Mouse (Mus musculus): ENCODE measurements around the gene Cysrt1. TPM values are rescaled to one million over a fixed set of nuclear protein-coding genes. Genes with fewer than 3 reads are reported as not detected.
A peak's percentile ranks its signal among the peaks of the same experiment; 100 is the strongest.

Gene Cysrt1
- polyA plus RNA-seq, 1 experiment from 2014 or later = not detected

DNA sequence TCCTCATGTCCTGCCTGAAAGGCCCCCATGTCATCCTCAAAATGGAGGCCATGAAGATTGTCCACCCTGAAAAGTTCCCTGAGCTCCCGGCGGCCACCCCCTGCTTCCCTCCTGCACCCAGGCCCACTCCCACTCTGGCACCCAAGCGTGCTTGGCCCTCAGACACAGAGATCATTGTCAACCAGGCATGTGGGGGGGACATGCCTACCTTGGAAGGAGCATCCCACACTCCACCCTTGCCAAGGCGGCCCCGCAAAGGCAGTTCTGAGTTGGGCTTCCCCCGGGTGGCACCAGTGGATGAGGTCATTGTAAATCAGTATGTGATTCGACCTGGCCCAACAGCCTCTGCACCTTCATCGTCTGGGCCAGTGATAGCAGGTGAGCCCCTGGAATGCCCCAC, 1.1 kb upstream of the Cysrt1 start:
- Histone ChIP-seq H3K9ac (ENCODE audit: low read length) (no peak overlapping the region), H3K27ac (ENCODE audit: low read depth, low read length) (no peak overlapping the region), H3K4me1 (ENCODE audit: control insufficient read depth, insufficient read depth, low read length) (peaks cover 18% of the 10 kb centered on the region), H3K4me2 (ENCODE audit: low read depth) (peak overlapping the region; percentile 98; the same call in 1 of the 2 replicates), H3K9me3 (ENCODE audit: control insufficient read depth, low read length) (no peaks in the 10 kb centered on the region), H3K27me3 (ENCODE audit: control insufficient read depth, insufficient read depth, low read length) (peaks cover 19% of the 10 kb centered on the region), H3K36me3 (ENCODE audit: control insufficient read depth, insufficient read depth, low read length) (no peaks in the 10 kb centered on the region; the same call in 1 of the 2 replicates), H3K4me3 (ENCODE audit: low read depth, low read length) (0 out of 2 replicates have a peak overlapping the region, but pooled peaks have one; percentile 54)
- no peak for DNase-seq (ENCODE audit: low spot score)
- ATAC-seq (ENCODE audit: insufficient read depth, low FRiP score, low TSS enrichment) = no peak
- 78% methylated on average over 8 of the region's 8 CpGs for WGBS

DNA sequence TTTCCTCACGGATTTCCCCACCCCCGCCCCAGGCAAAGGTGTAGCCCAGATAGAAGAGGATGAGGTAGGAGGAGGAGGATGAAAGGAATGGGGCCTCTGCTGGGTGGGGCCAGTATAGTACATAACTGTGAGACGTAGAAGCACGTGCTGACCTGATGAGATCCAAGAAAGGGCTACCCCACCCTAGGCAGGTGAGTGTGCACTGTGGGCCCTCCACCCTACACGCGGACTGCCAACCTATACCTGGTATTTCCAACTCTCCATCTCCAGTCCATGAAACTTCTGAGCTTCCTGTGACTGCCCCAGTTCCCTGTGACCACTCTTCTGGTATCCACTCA, 845 bp downstream of the Cysrt1 start:
- H3K27ac ChIP-seq (ENCODE audit: low read depth, low read length) = no peak overlapping the region
- no peaks in the 10 kb centered on the region for H3K9me3 ChIP-seq (ENCODE audit: control insufficient read depth, low read length)
- peak overlapping the region; percentile 98 for H3K4me2 ChIP-seq (ENCODE audit: low read depth)
- no peaks in the 10 kb centered on the region for H3K36me3 ChIP-seq (ENCODE audit: control insufficient read depth, insufficient read depth, low read length)
- peaks cover 18% of the 10 kb centered on the region for H3K4me1 ChIP-seq (ENCODE audit: control insufficient read depth, insufficient read depth, low read length)
- ATAC-seq (ENCODE audit: insufficient read depth, low FRiP score, low TSS enrichment) (no peak), DNase-seq (ENCODE audit: low spot score) (no peak)
- H3K27me3 ChIP-seq (ENCODE audit: control insufficient read depth, insufficient read depth, low read length) = peaks cover 19% of the 10 kb centered on the region
- WGBS = 24% methylated on average over 6 of the region's 6 CpGs
- peak overlapping the region; percentile 44; the same call in 1 of the 2 replicates for H3K9ac ChIP-seq (ENCODE audit: low read length)
- H3K4me3 ChIP-seq (ENCODE audit: low read depth, low read length) = peak overlapping the region; percentile 54

DNA sequence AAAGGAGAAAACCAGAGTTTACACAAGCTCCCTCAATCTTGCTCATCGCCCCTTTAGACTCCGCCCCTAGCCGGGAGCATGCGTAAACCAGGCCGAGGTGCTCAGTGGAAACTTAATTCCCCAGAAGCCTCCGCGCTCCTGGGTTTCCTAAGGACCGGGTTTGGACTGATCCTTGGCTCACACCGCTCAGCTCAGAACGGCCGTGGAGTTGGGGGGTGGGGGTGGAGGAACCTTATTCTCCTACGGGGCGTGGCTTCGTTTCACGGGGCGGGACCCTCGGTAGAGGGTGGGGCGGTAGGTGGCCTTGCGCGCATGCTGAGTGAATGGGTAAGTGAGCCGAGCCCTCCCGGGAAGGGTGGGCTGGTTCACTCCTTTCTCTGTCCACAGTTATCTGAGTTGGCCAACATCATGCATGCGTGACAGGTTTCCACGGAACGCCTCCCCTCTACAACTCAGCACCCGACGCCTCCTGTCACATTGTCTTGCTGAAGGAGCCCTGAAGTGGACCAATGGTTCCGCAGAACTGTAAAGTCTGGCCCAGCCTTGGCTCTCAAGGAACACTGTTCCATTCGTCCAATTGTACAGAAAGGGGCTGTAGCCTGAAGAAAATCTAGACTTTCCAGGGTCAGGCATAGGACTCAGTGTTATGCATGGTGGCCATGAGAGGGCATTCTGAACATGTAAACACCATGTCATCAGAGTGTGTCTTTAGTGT, 1.4 kb downstream of the Cysrt1 start:
- peak overlapping the region; percentile 98 for H3K4me2 ChIP-seq (ENCODE audit: low read depth)
- peaks cover 18% of the 10 kb centered on the region for H3K4me1 ChIP-seq (ENCODE audit: control insufficient read depth, insufficient read depth, low read length)
- 0 out of 2 replicates have a peak overlapping the region, but pooled peaks have one; percentile 3 for H3K27ac ChIP-seq (ENCODE audit: low read depth, low read length)
- H3K9me3 ChIP-seq (ENCODE audit: control insufficient read depth, low read length) = no peaks in the 10 kb centered on the region
- H3K27me3 ChIP-seq (ENCODE audit: control insufficient read depth, insufficient read depth, low read length) = peaks cover 19% of the 10 kb centered on the region
- H3K4me3 ChIP-seq (ENCODE audit: low read depth, low read length) = peak overlapping the region; percentile 37
- ATAC-seq (ENCODE audit: insufficient read depth, low FRiP score, low TSS enrichment) (peak; percentile 70), DNase-seq (ENCODE audit: low spot score) (peak; percentile 75)
- under 1% methylated on average over 29 of the region's 29 CpGs for WGBS
- no peaks in the 10 kb centered on the region for H3K36me3 ChIP-seq (ENCODE audit: control insufficient read depth, insufficient read depth, low read length)
- H3K9ac ChIP-seq (ENCODE audit: low read length) = peak overlapping the region; percentile 44

DNA sequence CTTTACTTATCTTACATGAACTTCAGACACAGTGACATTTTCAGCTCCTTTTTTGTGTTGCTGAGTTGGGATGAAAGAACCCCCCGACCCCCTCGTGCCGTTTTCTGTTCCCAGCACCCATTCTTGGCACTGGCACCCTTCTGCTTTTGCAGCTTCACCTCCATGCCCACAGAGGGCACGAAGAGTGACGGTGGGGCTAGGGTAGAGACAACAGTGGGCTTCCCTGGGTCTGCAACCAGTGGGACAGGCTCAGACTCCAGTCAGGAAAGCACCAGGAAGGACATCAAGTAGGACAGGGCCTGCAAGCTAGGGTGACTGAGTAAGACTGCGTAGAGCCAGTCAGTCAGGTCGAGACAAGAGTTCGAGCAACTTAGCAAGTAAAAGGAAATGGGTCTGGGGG, 1.9 kb downstream of the Cysrt1 start:
- Histone ChIP-seq H3K9me3 (ENCODE audit: control insufficient read depth, low read length) (no peaks in the 10 kb centered on the region), H3K27me3 (ENCODE audit: control insufficient read depth, insufficient read depth, low read length) (peaks cover 19% of the 10 kb centered on the region), H3K27ac (ENCODE audit: low read depth, low read length) (no peak overlapping the region), H3K36me3 (ENCODE audit: control insufficient read depth, insufficient read depth, low read length) (no peaks in the 10 kb centered on the region), H3K4me2 (ENCODE audit: low read depth) (peak overlapping the region; percentile 98), H3K9ac (ENCODE audit: low read length) (no peak overlapping the region), H3K4me3 (ENCODE audit: low read depth, low read length) (no peak overlapping the region), H3K4me1 (ENCODE audit: control insufficient read depth, insufficient read depth, low read length) (peaks cover 18% of the 10 kb centered on the region)
- 51% methylated on average over 8 of the region's 8 CpGs for WGBS
- DNase-seq (ENCODE audit: low spot score) = no peak
- 0 out of 2 replicates have a peak, but pooled peaks have one; percentile 1 for ATAC-seq (ENCODE audit: insufficient read depth, low FRiP score, low TSS enrichment)

DNA sequence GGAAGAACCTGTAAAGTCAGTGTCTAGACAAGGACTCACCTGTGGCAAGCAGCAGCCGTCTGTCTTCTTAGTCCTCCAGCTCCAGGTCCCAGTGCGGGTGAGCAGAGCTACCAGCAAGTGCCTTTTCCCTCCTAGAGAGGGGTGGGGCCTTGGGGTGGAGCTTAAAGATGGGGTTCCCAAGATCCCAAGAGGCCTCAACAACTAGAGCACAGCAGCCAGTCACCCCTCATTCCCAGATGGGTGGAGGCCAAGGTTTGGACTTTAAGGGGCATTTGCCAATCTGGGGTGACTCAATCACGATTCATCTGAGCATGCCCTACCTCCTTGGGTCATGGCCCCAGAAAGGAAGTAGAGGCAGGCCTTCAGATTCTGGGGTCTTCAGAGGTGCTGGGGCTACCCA, 2.5 kb downstream of the Cysrt1 start:
- H3K4me1 ChIP-seq (ENCODE audit: control insufficient read depth, insufficient read depth, low read length) = peaks cover 18% of the 10 kb centered on the region
- H3K27me3 ChIP-seq (ENCODE audit: control insufficient read depth, insufficient read depth, low read length) = peaks cover 19% of the 10 kb centered on the region
- H3K4me2 ChIP-seq (ENCODE audit: low read depth) = no peak overlapping the region
- H3K9me3 ChIP-seq (ENCODE audit: control insufficient read depth, low read length) = no peaks in the 10 kb centered on the region
- no peak overlapping the region for H3K27ac ChIP-seq (ENCODE audit: low read depth, low read length)
- no peak for ATAC-seq (ENCODE audit: insufficient read depth, low FRiP score, low TSS enrichment)
- 79% methylated on average over 3 of the region's 3 CpGs for WGBS
- no peak for DNase-seq (ENCODE audit: low spot score)
- H3K4me3 ChIP-seq (ENCODE audit: low read depth, low read length) = no peak overlapping the region
- no peaks in the 10 kb centered on the region for H3K36me3 ChIP-seq (ENCODE audit: control insufficient read depth, insufficient read depth, low read length)
- no peak overlapping the region for H3K9ac ChIP-seq (ENCODE audit: low read length)

DNA sequence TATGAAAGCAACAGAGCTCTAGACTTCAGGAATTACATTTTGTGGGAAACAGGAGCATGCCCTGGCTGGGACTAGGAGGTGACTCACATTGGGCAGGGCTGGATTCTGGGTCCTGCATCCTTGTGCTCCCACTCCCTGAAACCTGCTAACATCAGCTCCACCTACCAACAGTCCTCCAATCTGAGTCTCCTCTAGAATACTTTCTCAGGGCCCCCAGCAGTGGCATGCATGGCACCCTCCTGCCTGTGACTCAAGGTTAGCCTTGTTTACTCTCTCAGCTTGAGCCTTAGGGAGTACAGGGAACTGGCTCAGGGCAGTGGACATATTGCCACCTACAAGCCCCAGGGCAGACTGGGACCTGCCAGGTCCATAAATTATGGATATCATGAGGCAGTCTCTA, 4.1 kb downstream of the Cysrt1 start:
- peaks cover 18% of the 10 kb centered on the region for H3K4me1 ChIP-seq (ENCODE audit: control insufficient read depth, insufficient read depth, low read length)
- no peak overlapping the region for H3K4me3 ChIP-seq (ENCODE audit: low read depth, low read length)
- H3K27me3 ChIP-seq (ENCODE audit: control insufficient read depth, insufficient read depth, low read length) = peaks cover 19% of the 10 kb centered on the region
- H3K9me3 ChIP-seq (ENCODE audit: control insufficient read depth, low read length) = no peaks in the 10 kb centered on the region
- no peak for ATAC-seq (ENCODE audit: insufficient read depth, low FRiP score, low TSS enrichment)
- no peak overlapping the region for H3K9ac ChIP-seq (ENCODE audit: low read length)
- H3K36me3 ChIP-seq (ENCODE audit: control insufficient read depth, insufficient read depth, low read length) = no peaks in the 10 kb centered on the region
- H3K4me2 ChIP-seq (ENCODE audit: low read depth) = no peak overlapping the region
- no peak overlapping the region for H3K27ac ChIP-seq (ENCODE audit: low read depth, low read length)
- no peak for DNase-seq (ENCODE audit: low spot score)

DNA sequence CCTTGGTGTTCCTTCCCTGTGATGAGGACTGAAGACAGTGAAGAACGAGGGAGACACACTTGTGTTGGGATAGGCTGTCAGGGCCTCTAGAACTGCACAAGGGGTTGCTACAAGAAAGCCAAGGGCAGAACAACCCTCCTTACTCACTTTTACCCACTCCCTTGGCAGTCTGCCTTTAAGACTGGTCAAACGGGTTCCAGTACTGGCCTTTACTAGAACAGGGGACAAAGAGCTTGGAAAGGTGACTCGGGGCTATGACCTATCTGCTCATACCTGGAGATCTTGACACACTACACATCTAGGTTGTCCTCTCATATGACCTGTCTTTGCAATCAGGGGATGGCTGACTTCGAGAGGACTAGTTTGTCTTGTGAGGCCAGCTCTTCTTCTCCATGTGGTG, 4.7 kb downstream of the Cysrt1 start:
- ATAC-seq (ENCODE audit: insufficient read depth, low FRiP score, low TSS enrichment) (no peak), DNase-seq (ENCODE audit: low spot score) (no peak)
- no peak overlapping the region for H3K27ac ChIP-seq (ENCODE audit: low read depth, low read length)
- no peak overlapping the region for H3K4me3 ChIP-seq (ENCODE audit: low read depth, low read length)
- H3K36me3 ChIP-seq (ENCODE audit: control insufficient read depth, insufficient read depth, low read length) = no peaks in the 10 kb centered on the region
- H3K27me3 ChIP-seq (ENCODE audit: control insufficient read depth, insufficient read depth, low read length) = peaks cover 14% of the 10 kb centered on the region
- no peaks in the 10 kb centered on the region for H3K9me3 ChIP-seq (ENCODE audit: control insufficient read depth, low read length)
- no peak overlapping the region for H3K4me2 ChIP-seq (ENCODE audit: low read depth)
- no peak overlapping the region for H3K9ac ChIP-seq (ENCODE audit: low read length)
- WGBS = 71% methylated on average over 4 of the region's 4 CpGs
- peaks cover 14% of the 10 kb centered on the region for H3K4me1 ChIP-seq (ENCODE audit: control insufficient read depth, insufficient read depth, low read length)

DNA sequence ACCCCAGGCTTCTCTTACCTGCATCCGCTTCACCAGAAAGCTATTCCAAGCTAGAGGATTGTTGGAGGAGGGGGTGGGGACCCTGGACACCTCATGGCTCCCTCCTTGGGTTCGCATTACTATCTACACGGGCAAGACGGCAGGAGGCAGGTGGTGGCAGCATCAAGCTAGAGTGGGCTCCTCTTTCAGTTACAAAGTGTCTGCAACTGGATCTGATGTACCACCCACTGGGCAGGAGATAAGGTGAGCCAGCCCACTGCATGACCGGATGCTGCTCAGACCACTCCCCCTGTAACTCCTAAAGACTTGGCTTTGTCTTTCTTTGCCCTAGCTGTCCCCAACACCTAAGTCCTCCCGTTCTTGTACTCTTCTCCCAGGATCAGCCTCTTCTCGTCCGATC, 5.6 kb downstream of the Cysrt1 start, which contains the start of gene Rnf224:
Gene Rnf224 (minus strand): TSS at position 174 of the 400 bp plus-strand sequence.
- no peak for DNase-seq (ENCODE audit: low spot score)
- no peak within 1 kb of the TSS for H3K27ac ChIP-seq (ENCODE audit: low read depth, low read length)
- H3K4me1 ChIP-seq (ENCODE audit: control insufficient read depth, insufficient read depth, low read length) = peaks cover 8% of the 10 kb centered on the region
- H3K36me3 ChIP-seq (ENCODE audit: control insufficient read depth, insufficient read depth, low read length) = no peaks in the 10 kb centered on the region
- ATAC-seq (ENCODE audit: insufficient read depth, low FRiP score, low TSS enrichment) = no peak
- H3K27me3 ChIP-seq (ENCODE audit: control insufficient read depth, insufficient read depth, low read length) = peaks cover 7% of the 10 kb centered on the region
- H3K4me3 ChIP-seq (ENCODE audit: low read depth, low read length) = no peak within 1 kb of the TSS
- no peaks in the 10 kb centered on the region for H3K9me3 ChIP-seq (ENCODE audit: control insufficient read depth, low read length)
- no peak within 1 kb of the TSS for H3K4me2 ChIP-seq (ENCODE audit: low read depth)
- H3K9ac ChIP-seq (ENCODE audit: low read length) = no peak within 1 kb of the TSS
- WGBS = 42% methylated on average over 8 of the region's 8 CpGs

DNA sequence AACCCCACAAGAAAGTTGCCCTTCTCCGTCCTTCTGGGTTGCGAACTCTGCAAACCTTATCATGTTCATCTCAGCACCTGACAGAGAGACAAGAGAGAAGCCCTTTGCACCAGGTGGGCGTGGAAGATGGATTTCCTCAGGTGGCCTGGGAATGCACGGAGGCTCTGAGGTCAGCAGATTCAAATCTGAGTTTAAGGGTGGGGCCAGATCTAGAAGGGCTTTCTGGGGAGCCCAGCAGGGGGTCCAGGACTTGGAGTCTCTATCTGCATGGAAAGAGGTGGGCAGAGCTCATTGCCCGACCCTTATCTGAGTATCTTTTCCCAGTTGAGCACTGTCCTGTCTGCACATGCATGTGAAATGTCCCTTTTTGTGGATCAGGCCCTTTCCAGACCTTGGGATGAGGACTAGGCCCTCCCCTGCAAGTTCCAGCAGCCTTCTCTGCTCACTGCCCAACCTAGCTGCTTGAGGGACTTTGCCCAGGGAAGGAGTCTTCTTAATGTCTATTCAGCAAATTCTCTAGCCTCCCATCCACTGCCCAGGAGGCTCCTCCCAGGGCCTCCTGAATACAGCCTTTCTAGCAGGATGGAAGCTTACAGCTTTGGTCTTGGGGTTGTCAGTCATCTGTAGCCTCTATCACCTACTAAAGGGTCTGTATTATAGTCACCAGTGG, 7.6 kb downstream of the Cysrt1 start:
- no peaks in the 10 kb centered on the region for H3K36me3 ChIP-seq (ENCODE audit: control insufficient read depth, insufficient read depth, low read length)
- H3K4me3 ChIP-seq (ENCODE audit: low read depth, low read length) = no peak overlapping the region
- H3K27ac ChIP-seq (ENCODE audit: low read depth, low read length) = no peak overlapping the region
- ATAC-seq (ENCODE audit: insufficient read depth, low FRiP score, low TSS enrichment) (no peak), DNase-seq (ENCODE audit: low spot score) (no peak)
- H3K9ac ChIP-seq (ENCODE audit: low read length) = no peak overlapping the region
- H3K9me3 ChIP-seq (ENCODE audit: control insufficient read depth, low read length) = no peaks in the 10 kb centered on the region
- 73% methylated on average over 5 of the region's 5 CpGs for WGBS
- H3K27me3 ChIP-seq (ENCODE audit: control insufficient read depth, insufficient read depth, low read length) = no peaks in the 10 kb centered on the region
- H3K4me2 ChIP-seq (ENCODE audit: low read depth) = no peak overlapping the region
- no peaks in the 10 kb centered on the region for H3K4me1 ChIP-seq (ENCODE audit: control insufficient read depth, insufficient read depth, low read length)

Data from neural tube, embryonic 11.5 days (tissue).